Mouse (Mus musculus) cerebellum, adult (tissue): ENCODE measurements at regions not wholly inside any gene's neighbourhood (a gene's known extent, or its start where the extent isn't known, plus 50 kb on each side); places are given as distances from the start of the nearest gene placed in this dataset.
"Not testable (repeated sequence)": the region's sequence is repeated elsewhere in the genome, so short reads cannot be mapped to it uniquely, and the experiment has no call there.

ENCODE experiments used
- ATAC-seq: cut with Nextera tagmentation; 2 replicates; pipeline ENCODE4 v1.9.2; 2017; ENCODE audit warnings: mild to moderate bottlenecking, moderate library complexity, mixed read lengths; ENCODE audit not compliant: insufficient number of reproducible peaks, low FRiP score, low TSS enrichment

DNA sequence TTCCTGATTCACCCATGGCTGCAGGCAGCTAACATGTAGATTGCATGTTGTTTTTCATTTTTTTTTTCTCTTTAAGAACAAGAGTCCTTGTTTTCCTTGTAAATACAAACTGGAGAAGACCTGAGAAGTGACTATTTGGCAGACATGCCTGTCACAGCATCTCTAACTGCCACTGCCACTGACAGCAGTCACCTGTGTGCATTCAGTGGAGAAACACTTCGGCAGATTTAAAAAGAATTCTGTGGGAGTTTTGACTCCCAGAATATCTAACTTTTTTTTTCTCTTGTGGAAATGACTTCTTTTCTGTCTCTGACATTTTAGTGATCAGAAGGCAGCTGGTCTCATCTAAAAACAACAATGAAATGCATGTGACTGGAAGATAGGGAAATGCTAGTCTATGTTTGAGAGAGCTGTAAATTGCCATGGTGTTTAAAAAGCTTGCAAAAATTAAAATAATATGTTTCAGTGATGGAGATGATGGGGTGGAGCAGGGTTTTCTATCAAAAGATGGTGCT lies 526.0 kb upstream of the Agtr1b start:
- ATAC-seq: no peak

DNA sequence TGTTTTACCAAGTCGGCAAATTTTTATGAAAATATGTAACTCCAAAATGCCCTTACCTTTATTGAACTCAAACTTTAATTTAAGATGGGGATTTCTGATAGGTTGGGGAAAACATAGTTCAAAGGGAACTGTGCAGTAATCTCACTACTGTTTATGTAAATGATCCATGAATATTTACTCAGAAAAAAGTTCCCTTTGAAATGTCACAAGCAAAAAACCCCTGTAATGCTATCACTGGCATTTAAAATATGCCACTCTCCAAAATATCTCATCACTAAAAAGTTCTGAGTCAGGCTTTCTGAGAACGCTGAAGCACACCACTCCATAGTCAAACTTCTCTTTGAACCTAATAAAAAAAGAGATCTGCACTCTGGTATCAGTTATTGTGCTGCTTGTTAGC lies 497.3 kb upstream of the Agtr1b start:
- ATAC-seq: no peak

DNA sequence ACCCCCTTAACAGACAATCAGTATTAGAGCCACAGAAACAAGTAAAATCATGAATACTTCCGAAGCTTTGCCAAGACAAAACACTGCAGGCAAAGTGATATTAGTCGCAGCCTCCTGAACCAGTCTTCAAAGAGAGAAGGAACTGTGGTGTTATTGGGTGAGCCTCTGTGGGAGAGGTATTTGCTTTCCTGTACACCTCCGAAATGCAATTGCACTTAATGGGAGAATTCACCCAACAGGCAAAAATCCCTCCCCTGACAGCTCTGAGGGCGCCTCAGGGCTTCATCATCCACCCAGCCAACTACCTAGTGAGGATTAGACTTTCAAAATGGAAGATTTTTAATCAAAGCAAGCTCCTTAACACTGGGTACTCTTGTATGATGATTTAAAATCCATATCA lies 464.1 kb upstream of the Agtr1b start:
- ATAC-seq: no peak

DNA sequence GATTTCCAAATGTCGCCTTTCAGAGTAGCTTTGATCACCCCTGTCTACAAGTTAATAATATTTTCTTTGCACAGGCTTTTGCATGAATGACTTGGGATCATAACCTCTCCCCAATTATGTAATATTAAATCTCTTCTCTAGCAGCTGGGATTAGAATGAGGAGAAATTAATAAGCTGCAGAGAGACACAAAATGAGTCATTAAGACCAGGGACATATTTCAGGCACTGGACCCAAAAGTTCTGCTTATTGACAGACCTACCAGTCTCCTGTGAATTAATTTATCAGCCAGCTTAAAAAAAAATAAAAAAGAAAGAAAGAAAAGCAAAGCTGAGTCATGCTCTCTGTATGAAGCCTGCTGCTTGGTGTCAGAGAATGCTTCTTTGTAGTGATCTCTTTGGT lies 462.4 kb upstream of the Agtr1b start:
- no peak for ATAC-seq

DNA sequence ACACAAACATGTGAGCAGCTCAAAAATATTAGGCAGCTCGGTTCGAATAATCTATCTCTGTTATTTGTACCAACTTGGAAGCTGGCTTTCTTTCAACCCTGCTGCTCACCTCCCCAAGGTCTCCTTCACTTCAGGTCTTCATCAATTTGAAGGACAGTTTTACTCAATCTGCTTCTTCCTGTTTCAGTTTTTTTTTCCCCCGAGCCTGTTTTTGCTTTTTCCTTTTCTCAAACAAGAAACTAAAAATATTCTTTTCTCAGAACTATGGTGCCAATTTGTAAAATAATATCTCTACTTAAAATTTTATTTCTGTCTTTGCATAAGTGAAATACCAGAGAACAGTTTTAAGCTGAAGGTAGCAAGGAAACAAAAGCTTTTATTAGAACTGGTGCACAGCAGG lies 461.8 kb upstream of the Agtr1b start:
- no peak for ATAC-seq

DNA sequence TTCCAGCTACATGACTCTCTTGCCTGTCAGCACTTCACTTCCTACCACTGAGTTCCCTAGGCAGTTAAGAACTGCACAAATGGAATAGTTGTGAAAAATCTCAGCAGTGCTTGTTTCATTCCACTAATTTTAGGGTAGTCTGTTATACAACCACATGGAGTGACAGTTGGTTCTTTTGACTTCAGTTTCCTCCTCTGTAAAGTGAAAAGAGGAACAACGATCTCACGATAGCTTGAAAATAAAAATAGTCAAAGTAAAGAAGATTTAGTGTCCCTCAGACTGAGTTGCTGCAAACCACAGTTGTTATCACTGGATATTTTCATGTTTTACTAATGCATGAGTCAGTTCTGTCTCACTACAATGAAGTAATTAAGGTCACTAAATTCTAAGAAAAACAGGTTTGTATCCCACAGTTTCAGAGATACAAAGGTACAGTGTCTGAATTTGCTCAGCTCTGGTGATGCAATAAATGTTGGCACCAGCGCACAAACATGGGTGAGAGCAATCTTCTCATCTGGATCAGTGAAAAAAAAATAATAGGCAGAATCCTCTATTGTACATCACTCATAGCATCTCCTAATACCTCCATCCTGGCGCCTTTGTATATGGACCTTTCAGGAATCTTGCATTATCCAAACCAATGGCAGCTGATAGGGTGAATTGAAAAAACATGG lies 458.8 kb upstream of the Agtr1b start:
- ATAC-seq: no peak

DNA sequence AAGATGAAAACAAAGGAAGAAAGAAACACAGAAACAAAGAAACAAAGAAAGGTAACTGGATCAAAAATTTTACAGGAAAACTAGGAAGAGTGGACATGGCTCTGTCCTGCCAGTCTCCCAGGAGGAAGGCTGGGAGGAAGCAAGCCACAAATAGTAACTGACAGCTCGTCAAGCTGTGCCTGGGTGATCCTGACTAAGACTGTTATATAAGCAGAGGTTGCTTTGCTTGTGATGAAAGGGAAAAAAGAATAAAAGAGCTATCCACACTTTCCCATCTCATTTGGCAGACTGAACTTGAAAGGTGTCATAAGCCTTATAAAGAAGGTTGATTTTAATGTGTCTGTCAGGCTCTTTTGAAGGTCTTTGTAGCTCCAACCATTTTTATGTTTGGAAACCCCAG lies 455.2 kb upstream of the Agtr1b start:
- peak; percentile 94 for ATAC-seq

DNA sequence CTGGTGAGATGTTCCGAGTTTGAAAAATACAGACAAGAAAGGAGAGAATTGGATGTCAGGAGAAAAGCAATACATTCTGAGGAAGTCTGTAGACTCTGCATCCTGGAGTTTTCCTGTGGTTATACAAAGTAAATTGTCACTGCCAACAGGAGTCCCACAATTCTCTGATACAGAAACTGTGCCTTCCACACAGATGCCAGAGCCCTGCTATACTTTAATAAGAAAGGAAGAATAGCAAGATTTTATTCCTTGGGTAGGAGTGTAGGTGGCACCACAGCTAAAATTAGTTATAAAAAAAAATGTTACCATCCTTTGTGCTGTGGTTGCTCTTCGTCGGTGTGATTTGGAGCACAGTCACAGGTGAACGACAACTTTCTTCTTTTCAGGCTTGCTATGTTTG lies 454.7 kb upstream of the Agtr1b start:
- ATAC-seq: no peak; the same call in 1 of the 2 replicates

DNA sequence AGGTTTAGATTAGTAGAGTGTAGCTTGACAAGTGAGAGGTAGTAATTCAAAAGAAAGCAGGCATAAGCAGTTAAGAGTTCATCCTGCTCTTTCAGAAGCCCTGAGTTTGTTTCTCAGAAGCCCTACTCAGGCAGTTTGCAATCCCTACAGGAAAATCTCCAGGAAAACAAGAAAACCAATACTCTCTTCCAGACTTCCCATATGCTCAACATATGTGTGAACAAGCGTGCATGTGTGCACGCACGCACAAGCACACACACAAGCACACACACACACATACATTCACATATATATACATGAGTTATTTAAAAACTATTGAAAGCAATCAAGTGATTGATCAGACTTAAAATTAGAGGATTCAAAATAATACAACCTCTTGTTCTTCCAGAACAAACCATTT lies 453.1 kb upstream of the Agtr1b start:
- ATAC-seq: no peak

DNA sequence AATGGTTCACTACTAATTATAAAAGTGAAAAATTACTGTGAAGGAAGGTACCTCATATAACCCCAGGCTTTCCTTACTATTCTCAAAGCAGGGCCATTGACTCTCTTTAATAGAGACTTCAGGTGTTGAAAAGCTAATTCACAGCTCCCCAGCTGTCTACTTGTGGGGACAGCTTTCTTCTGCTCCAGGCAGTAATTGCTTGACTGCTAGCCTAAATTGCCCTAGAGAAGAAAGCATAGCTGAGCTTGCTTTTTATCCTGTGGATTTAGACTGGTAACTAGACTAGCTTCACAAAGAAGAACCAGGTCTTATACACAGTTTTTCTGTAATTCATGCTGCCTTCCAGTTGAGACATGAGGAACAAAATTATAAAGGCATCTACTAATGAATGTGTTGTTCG lies 452.6 kb upstream of the Agtr1b start:
- ATAC-seq: no peak

DNA sequence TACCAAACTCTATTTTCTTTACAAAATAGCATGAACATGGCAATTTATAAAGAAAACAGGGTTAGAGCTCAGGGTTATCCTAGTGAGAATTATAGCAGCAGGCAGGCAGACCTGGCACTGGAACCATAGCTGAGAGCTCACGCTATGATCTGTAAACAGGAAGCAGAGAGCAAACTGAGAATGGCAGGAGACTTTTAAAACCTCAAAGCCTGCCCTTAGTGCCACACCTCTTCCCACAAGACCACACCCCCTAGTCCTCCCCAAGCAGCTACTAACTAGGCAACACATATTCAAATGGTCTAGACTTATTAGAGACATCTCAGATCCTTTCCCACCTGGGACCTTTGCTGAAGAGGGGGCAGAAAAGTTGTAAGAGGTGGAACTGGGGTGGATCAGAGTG lies 449.6 kb upstream of the Agtr1b start:
- ATAC-seq: no peak

DNA sequence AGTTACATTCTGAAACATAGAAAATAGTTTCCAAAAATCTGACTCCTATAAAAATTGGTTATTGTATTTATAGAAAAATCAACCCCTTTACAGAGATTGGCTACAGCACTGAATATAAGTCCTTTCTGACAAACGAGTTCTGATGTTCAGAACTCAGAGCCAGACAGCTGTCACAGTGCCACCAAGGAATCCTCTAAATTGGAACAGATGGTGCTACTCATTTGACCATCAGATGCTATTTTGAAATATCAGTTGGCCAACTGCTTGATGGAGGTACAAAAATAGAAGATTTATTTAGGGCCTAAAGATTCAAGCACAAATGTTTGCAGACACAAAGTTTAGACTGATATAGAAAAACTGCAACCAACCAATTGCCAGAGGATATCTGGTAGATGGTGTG lies 427.3 kb upstream of the Agtr1b start:
- peak; percentile 61 for ATAC-seq

DNA sequence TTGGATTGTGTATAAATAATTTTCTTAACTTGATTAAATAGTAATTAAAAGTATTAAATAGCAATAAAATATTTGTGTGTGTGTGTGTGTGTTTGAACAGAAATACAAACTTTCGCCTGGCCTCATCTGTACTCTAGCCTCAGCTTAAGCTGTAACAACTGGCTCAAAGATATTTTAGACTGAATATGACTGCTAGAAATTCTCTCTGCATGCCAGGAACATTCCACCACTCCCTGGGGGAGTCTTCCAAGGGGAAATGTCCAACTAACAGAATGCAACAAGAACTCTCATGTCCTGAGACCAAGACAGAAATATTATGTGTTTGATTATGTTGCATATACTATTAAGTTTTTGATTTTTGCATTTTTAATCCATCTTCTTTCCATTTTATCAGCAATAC lies 425.5 kb upstream of the Agtr1b start:
- no peak for ATAC-seq

DNA sequence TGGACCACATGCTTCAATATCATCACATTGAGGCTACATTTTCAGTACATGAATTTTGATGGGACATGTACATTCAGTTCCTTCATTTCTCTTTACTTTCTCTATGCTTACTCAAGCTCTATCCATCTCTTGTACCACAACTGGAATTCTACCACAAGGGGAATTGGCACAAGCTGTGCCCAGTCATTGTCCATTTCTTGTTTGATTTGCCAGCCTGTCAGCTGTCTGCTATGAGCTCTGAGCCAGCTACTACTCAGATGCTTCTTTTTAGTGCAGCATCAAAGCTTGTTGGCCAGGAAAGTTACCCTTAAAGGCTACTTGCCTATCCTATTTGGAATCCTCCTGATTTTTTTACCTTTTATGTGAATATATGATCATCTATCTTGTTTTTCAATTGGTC lies 410.9 kb upstream of the Agtr1b start:
- no peak for ATAC-seq

DNA sequence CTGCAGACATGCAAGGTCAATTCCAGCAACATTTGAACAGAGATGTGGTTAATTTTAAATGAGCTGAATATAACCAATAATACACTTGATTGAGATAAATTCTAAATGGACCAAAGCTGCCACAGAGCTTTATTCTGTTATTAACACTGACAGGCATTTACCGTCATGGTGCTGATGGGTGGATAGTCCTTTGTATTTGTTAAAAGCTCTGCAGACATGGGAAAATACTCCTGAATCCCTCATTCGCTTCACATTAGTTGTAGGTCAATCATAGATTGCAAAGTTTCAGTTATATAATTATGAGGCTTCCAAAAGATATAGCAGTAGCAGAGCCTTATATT lies 410.0 kb upstream of the Agtr1b start:
- no peak for ATAC-seq

DNA sequence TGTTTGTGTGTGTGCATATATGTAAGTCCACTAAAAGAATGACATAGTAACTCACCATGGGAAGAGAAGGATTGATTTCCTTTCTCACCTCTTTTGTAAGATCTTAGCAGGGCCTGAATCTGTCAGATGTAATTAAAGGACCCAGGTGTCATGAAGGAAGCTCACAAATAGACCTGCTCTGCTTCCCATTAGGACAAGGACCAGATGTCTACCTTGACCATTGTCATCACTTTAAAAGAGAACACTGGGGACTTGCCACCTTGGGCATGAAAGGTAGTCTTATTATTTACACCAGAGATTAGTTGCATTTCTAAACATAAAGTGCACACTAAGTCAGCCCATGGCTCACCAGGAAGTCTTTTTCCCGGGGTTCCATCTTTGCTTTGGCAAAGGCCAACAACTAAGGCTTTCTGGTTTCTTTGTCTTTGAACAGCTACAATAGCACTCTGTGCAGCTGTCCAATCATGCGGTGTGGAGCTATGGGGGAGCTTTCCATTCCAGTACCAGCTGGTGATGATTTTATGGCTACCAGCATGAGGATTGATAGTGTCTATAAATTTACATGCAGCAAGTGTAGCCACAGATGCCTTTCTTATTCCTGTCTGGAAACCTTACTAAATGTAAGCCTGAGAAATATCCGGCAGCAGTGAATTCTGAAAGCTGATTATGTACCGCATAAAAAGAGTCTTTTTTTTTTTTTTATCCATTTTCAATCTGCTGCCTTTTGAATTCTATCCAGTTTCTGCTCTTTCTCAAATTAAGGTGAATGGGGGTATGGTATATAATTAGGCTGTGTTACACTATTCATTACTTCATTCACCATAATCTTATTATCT lies 409.4 kb upstream of the Agtr1b start:
- ATAC-seq: no peak

DNA sequence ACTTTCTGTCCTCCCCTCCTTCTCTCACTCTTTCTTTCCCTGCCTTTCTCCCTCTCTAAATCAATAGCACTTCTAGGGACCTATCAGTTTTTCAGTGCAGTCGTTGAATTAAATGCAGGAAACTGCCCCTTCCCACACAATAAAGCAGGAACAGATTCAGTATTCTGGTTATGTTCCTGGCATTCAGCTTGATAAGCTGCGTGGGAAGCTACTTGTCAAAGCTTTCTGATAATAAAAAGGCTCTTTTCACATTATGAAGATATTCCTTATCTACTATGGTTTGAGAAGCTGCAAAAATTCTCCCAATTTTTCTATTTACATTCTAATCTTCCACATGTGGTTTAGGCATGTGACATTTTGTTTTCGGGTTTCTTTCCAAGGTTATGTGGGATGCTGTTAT lies 367.3 kb upstream of the Agtr1b start:
- ATAC-seq: no peak

DNA sequence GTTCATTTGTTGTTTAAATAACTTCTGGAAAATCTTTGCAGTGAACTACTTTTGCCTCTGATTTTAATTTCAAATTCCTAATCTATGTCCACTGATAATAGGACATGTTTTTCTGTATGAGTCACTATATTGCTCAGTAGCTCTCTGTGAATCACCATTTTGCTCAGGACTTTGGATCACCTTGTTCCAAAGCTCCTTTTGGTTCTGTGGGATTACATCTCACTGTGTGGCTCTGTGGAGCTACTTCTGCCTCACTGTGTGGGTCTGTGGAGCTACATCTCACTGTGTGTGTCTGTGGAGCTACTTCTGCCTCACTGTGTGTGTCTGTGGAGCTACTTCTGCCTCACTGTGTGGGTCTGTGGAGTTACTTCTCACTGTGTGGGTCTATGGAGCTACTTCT lies 365.0 kb upstream of the Agtr1b start:
- no peak for ATAC-seq

DNA sequence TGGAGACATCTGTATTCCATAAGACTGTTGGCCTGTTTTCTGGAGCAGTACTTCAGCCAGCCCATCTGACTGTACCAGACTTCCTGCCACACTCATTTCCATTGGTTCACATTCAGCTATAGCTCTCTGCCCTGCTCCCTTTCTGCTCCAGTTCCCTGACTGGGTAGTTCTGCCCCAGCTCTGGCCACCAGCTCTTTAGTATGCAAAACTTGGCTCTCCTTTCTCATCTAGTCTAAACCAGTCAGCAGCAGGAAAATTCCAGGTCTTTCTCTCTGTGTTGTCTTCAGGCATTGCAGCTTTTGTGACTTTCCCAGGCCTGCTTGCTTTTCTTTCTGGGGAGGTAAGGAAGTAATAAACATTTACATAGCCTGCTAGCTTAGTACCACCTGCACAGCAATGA lies 363.5 kb upstream of the Agtr1b start:
- ATAC-seq: no peak

DNA sequence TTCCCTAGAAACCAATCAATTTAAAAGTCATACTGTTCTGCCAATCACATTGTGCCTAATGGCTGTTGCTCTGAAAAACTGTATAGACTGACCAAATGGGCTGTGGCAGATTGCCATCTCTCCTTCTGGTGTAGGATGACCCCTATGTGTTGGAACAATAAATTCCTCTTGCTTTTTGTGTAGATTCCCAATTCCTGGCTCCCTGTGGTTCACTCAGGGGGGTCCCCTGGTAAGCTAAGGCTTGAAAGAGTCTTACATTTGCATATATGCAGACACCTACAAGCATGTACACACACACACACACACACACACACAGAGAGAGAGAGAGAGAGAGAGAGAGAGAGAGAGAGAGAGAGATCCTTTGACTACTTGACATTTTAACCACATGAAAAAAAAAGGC lies 362.8 kb upstream of the Agtr1b start:
- ATAC-seq: not testable (repeated sequence)

DNA sequence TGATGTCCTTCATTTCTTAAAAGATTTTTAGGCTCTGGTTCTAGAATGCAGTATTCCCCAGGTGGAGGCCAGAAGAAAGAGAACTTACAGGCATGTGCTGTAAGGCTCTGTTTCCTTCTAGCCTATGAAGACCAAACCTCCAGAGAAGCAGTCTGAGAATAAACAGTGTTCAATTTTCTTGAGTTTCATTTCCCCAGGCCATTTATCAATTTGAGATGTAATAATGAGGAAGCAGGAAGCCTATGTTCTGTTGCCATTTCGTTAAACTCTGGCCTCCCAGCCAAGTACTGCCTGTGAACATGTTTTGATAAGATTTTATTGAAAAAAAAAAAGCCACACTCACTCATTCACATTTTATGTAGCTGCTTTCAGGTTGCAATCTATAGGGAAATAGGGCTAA lies 347.7 kb upstream of the Agtr1b start:
- ATAC-seq: no peak

DNA sequence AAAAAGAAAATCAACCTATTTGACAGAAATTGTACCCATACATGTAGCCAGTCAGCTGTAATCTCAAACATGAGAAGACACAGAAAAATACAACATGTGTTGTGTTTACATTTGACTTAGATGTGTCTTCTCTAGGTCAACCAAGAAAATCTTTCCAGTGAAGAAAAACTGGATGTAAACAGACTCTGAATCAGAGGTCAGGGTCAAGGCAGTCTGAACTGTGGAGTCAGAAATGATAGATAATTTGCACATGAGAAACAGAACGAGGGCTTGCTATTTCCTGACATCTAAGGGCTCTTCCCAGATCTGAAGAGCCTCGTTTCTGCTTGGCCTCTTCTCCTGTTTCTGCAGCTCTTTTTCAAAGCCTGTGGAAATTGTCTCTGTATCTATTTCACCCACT lies 342.7 kb upstream of the Agtr1b start:
- ATAC-seq: no peak
